Mouse (Mus musculus) ovary, postnatal 36 days (tissue): ENCODE data around the gene Rps15a.

Source experiments
- DNase-seq: peaks from one replicate; pipeline ENCODE4 v3.0.0; 2022; ENCODE audit warnings: low spot score, mixed read lengths

The Rps15a gene

GRCm38 (mm10) chr7:118115877-118116568, at the start of gene Rps15a:
Gene Rps15a (minus strand): TSS chr7:118116188.
- peak; percentile 90 for DNase-seq

GRCm38 (mm10) chr7:118163006-118163405, 47.0 kb upstream of the Rps15a start:
- DNase-seq, result no peak

- DNase-seq, result no peak
Observed at GRCm38 (mm10) chr7:118160121-118160520, 44.1 kb upstream of the Rps15a start.

- DNase-seq, result no peak
Observed at GRCm38 (mm10) chr7:118156461-118156860, 40.5 kb upstream of the Rps15a start.

- DNase-seq, result no peak
Observed at GRCm38 (mm10) chr7:118154150-118154549, 38.2 kb upstream of the Rps15a start.

- no peak for DNase-seq
Observed at GRCm38 (mm10) chr7:118143602-118144001, 27.6 kb upstream of the Rps15a start.

- no peak for DNase-seq
Observed at GRCm38 (mm10) chr7:118143123-118143522, 27.1 kb upstream of the Rps15a start.

GRCm38 (mm10) chr7:118141271-118141670, 25.3 kb upstream of the Rps15a start:
- DNase-seq, result no peak

GRCm38 (mm10) chr7:118135128-118135527, 19.1 kb upstream of the Rps15a start:
- no peak for DNase-seq

GRCm38 (mm10) chr7:118129430-118130041, 13.5 kb upstream of the Rps15a start, which contains the start of gene Arl6ip1:
Gene Arl6ip1 (minus strand): TSS chr7:118129662.
- DNase-seq, result peak; percentile 94

- DNase-seq, result no peak
Observed at GRCm38 (mm10) chr7:118128925-118129429, 13.0 kb upstream of the Rps15a start.

- no peak for DNase-seq
Observed at GRCm38 (mm10) chr7:118126219-118126875, 10.4 kb upstream of the Rps15a start.

- no peak for DNase-seq
Observed at GRCm38 (mm10) chr7:118125736-118126135, 9.7 kb upstream of the Rps15a start.

GRCm38 (mm10) chr7:118123512-118124411, 7.8 kb upstream of the Rps15a start:
- no peak for DNase-seq

GRCm38 (mm10) chr7:118122235-118122634, 6.2 kb upstream of the Rps15a start:
- no peak for DNase-seq

- DNase-seq, result no peak
Observed at GRCm38 (mm10) chr7:118120654-118121053, 4.7 kb upstream of the Rps15a start.

GRCm38 (mm10) chr7:118119946-118120345, 4.0 kb upstream of the Rps15a start:
- no peak for DNase-seq

- no peak for DNase-seq
Observed at GRCm38 (mm10) chr7:118119142-118119541, 3.2 kb upstream of the Rps15a start.

- DNase-seq, result no peak
Observed at GRCm38 (mm10) chr7:118118426-118118825, 2.4 kb upstream of the Rps15a start.

- DNase-seq, result no peak
Observed at GRCm38 (mm10) chr7:118117539-118118210, 1.7 kb upstream of the Rps15a start.
